Mouse (Mus musculus): ENCODE results near the gene Jdp2. TPM values are rescaled to one million over a fixed set of nuclear protein-coding genes. Genes with fewer than 3 reads are reported as not detected.

The Jdp2 gene
- 0.47 and 0.56 TPM in 2 replicates for polyA plus RNA-seq (2016; fragmentation: Nextera tagmentation; extraction: Ambion mirVana)

DNA sequence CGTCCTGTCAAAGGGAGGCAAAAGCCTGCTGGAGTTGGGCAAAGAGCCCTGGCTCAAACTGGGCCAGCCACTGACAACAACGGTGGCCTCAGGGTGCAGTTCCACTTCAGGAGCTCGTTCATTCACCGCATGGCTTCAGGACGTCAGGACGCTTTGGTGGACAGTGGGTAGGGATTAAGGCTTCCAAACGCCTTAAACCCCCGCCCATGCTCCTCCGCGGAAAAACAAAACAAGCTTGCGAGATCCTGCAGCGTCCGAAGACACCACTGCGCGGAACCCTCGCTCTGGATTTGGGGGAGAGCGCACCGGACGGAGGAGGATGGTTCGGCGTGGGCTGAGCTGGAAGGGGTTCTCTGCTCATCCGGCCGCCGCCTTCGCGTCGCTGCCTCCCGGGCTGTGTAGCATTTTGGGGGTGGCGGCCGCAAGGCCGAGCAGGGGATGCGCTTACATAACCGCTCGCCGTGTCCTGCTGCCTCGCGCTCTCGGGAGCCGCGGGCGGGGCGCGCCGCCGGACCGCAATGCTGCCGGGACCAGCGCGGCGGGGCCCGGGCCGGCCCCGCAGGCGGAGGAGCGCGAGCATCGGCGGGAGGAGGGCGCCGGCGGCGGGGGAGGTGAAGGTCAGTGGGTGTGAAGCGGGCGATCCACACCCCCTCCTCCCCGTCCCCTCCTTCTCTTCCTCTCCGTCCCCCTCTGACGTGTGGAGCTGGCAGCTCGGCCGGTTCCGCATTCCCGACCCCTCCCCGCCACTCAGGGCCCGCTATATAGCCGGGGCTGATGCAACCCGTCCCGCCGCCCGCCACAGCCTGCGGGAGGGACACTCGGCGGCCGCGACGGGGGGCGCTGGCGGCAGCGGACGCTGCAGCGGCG, at the start of gene Jdp2:
TSS of gene Jdp2 (plus strand) at position 417 of the 867 bp plus-strand sequence.
- Histone ChIP-seq H3K9ac (peak within 1 kb of the TSS; percentile 80), H3K36me3 (replicated peaks) (no peaks in the 10 kb centered on the region), H3K4me3 (replicated peaks) (peak within 1 kb of the TSS; percentile 86), H3K27ac (peak within 1 kb of the TSS; percentile 76), H3K27me3 (peaks cover 44% of the 10 kb centered on the region), H3K4me1 (peaks cover 22% of the 10 kb centered on the region), H3K4me2 (peak within 1 kb of the TSS; percentile 95), H3K9me3 (no peaks in the 10 kb centered on the region)
- under 1% methylated on average over 76 of the region's 90 CpGs for WGBS
- peak; percentile 92 for ATAC-seq (ENCODE audit: low FRiP score)

DNA sequence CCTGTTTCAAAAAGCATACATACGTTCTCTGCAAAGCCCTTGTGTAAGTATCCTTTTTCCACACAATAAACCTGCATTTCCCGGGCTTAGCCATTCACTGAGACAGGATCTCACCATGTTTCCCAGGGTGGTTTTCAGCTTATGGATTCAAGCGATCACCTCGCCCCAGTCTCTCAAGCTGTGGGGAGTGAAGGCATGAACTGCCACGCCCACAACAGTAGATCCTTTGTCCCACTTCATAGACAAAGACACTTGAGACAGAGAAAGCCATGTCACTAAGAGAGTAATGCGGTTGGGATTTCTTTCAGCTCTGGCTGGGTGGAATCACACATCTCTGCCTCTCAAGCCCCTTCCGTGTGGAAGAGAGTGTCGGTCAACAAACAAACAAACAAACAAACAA, 49.2 kb upstream of the Jdp2 start:
- WGBS: 77% methylated on average over 8 of the region's 8 CpGs
- H3K4me3 ChIP-seq (replicated peaks): no peak overlapping the region
- H3K9ac ChIP-seq: no peak overlapping the region
- no peaks in the 10 kb centered on the region for H3K36me3 ChIP-seq (replicated peaks)
- no peaks in the 10 kb centered on the region for H3K27me3 ChIP-seq
- H3K9me3 ChIP-seq: no peaks in the 10 kb centered on the region
- ATAC-seq (ENCODE audit: low FRiP score): no peak
- peaks cover 5% of the 10 kb centered on the region for H3K4me1 ChIP-seq
- no peak overlapping the region for H3K4me2 ChIP-seq
- no peak overlapping the region for H3K27ac ChIP-seq

DNA sequence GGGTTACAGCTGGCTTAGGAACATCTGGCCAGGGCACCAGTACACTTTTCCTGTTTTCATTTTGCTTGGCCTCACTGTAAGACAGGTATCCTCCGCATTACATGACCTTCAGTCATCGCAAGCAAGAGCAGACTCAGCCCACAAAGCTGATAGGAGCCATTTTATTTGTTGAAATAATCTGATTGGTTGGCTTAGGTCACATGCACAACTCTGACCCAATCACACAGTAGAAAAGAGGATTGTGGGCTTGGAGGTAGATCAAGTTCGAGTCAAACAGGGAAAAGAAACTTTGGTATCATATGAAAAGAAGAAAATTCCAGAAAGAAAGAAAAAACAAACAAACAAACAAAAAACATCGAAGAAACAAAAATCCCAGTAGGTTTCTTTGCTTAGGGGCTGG, 48.4 kb upstream of the Jdp2 start:
- ATAC-seq (ENCODE audit: low FRiP score): no peak
- WGBS: 91% methylated on average over 4 of the region's 4 CpGs

DNA sequence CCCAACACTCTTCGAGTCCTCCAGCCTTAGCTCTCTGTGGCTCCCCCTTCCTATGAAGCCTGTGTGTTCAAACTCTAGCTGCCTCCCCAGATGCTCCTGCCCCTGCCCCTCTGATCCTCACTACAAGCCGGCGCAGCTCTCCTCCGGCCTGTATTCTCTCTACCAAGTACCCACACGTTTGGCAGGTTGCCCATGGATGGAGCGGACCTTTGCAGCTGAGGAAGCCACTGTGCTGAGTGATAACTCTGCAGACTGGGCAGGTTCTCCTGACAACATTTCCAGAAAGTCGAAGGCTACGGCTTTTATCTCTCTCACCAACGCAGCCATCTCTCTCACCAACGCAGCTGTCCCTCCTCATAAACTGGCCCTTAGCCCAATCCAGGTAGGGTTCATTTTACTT, 39.5 kb upstream of the Jdp2 start:
- no peak for ATAC-seq (ENCODE audit: low FRiP score)
- Histone ChIP-seq H3K4me2 (no peak overlapping the region), H3K9me3 (no peaks in the 10 kb centered on the region), H3K27ac (no peak overlapping the region), H3K36me3 (replicated peaks) (no peaks in the 10 kb centered on the region), H3K27me3 (no peaks in the 10 kb centered on the region), H3K4me1 (no peaks in the 10 kb centered on the region), H3K9ac (no peak overlapping the region), H3K4me3 (replicated peaks) (no peak overlapping the region)
- WGBS: 91% methylated on average over 10 of the region's 10 CpGs

More for the DNA sequence above, 48.4 kb upstream of the Jdp2 start:
- no peak overlapping the region for H3K9ac ChIP-seq
- no peak overlapping the region for H3K27ac ChIP-seq
- H3K4me3 ChIP-seq (replicated peaks): no peak overlapping the region
- no peaks in the 10 kb centered on the region for H3K9me3 ChIP-seq
- no peaks in the 10 kb centered on the region for H3K4me1 ChIP-seq
- H3K27me3 ChIP-seq: no peaks in the 10 kb centered on the region
- no peaks in the 10 kb centered on the region for H3K36me3 ChIP-seq (replicated peaks)
- H3K4me2 ChIP-seq: no peak overlapping the region

DNA sequence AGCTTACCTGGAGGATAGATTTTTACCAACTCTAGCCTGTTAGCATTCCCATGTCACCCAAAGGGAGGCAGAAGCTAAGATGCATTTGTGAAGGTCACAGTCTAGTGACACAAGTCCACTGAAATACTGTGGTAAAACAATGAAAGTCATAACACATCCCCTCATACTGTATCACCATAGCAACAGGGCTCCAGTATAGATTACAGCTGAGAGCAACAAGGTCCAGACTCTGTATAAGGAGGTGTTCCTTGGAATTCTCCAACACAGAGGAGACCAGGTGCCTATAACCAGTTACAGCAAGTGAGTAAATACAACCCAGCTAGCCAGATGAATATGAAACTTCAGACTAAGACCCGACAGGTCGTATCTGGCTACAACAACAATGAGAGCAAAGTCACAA, 33.4 kb upstream of the Jdp2 start:
- Histone ChIP-seq H3K4me2 (no peak overlapping the region), H3K27me3 (no peaks in the 10 kb centered on the region), H3K9me3 (no peaks in the 10 kb centered on the region), H3K36me3 (replicated peaks) (no peaks in the 10 kb centered on the region), H3K27ac (no peak overlapping the region), H3K4me1 (no peaks in the 10 kb centered on the region), H3K9ac (no peak overlapping the region), H3K4me3 (replicated peaks) (no peak overlapping the region)
- 86% methylated on average over 2 of the region's 2 CpGs for WGBS
- ATAC-seq (ENCODE audit: low FRiP score): no peak

DNA sequence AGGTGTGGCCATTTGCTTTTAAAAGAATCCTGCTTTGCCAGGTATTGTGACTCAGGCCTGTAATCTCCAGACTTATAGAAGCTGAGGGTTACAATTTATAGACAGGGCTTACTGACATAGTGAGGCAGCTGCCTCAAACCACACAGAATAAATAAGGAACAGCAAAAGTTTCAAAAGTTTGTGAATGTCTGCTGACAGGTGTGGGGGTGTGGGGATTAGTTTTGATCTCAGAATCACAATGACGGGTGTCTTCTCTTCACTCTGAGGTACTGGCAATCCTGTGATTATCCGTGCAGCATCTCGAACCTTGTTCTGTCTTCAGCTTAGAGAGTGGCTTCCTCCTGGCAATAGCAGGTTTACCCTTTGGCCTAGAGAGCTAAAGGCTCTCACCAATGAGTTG, 30.5 kb upstream of the Jdp2 start:
- no peaks in the 10 kb centered on the region for H3K36me3 ChIP-seq (replicated peaks)
- H3K4me1 ChIP-seq: peaks cover 7% of the 10 kb centered on the region
- H3K4me3 ChIP-seq (replicated peaks): no peak overlapping the region
- H3K4me2 ChIP-seq: no peak overlapping the region
- H3K9ac ChIP-seq: no peak overlapping the region
- WGBS: 81% methylated on average over 3 of the region's 3 CpGs
- no peak for ATAC-seq (ENCODE audit: low FRiP score)
- no peaks in the 10 kb centered on the region for H3K27me3 ChIP-seq
- H3K27ac ChIP-seq: no peak overlapping the region
- H3K9me3 ChIP-seq: no peaks in the 10 kb centered on the region

DNA sequence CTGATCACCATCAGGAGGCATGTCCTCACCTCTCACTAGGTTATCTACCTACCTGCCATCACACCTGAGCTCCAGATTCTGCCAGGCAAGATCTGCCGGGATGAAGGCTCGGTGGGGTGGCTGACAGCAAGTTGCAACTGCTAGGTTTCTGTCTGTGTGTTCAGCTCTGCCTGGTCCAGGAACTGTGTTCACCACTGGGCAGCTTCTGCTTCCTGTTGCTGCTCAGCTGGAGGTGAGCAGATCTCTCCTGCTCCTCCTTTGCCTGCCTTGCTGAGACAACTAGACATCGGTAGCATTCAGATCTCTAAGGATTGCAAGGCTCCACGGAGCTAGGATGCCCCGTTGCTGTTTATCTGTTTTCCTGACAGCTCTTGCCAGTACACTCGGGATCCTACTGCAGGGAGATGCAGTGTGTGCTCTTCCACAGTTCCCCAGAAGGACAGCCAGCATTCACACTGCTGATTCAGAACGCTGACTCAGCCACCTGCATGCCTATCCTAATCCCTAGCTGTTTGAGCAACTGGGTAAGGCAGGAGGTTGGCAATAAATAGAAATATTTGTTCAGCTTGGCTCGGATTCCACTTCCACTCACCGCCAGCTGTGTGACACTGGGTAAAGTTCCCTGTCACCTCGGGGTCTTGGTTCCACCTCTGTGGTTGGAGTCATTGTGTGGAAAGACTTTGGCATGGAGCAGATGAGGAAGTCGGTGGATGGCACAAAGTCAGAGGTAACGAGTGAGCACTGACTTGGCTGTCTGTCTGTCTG, 29.3 kb upstream of the Jdp2 start:
- Histone ChIP-seq H3K4me3 (replicated peaks) (no peak overlapping the region), H3K27me3 (no peaks in the 10 kb centered on the region), H3K9ac (no peak overlapping the region), H3K9me3 (no peaks in the 10 kb centered on the region), H3K36me3 (replicated peaks) (no peaks in the 10 kb centered on the region), H3K27ac (no peak overlapping the region), H3K4me1 (peaks cover 7% of the 10 kb centered on the region), H3K4me2 (no peak overlapping the region)
- WGBS: 81% methylated on average over 12 of the region's 12 CpGs
- no peak for ATAC-seq (ENCODE audit: low FRiP score)

DNA sequence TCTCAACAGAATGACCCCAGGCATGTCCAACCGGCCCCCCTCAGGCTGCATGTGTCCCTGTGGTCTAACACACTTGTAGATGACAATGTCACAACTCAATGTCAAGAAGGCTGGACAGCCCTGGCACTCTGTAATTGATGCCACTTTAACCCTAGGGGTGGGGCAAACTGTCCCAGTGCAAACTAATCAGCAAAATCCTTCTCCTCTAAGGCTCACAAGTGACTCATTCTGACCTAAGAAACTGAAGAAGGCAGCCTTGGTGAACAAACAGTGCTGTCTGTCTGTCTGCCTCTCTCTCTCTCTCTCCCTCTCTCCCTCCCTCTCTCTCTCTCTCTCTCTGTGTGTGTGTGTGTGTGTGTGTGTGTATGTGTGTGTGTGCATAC, 28.7 kb upstream of the Jdp2 start:
- H3K4me3 ChIP-seq (replicated peaks): no peak overlapping the region
- H3K4me2 ChIP-seq: no peak overlapping the region
- H3K4me1 ChIP-seq: peaks cover 7% of the 10 kb centered on the region
- H3K27me3 ChIP-seq: no peaks in the 10 kb centered on the region
- no peaks in the 10 kb centered on the region for H3K9me3 ChIP-seq
- H3K9ac ChIP-seq: no peak overlapping the region
- H3K36me3 ChIP-seq (replicated peaks): no peaks in the 10 kb centered on the region
- 88% methylated on average over 1 of the region's 1 CpGs for WGBS
- no peak overlapping the region for H3K27ac ChIP-seq
- no peak for ATAC-seq (ENCODE audit: low FRiP score)

DNA sequence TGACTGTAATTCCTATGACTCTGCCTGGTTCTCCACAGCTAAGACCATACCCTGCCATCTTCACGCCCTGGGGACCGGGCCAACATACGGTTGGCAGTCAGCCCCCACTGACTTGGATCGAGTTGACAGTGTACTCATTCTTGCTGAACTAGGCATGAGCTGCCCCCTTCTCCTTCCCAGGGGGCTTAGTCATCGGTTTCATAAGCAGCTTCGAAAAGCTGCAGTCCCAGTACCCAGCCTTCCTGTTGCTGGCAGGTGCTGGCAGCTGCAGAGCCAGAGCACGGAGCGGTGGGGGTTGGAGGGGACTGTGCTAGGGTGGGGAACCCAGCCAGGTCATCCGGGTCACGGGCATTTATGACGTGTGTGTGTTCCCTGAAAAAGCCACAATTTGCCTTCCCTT, 27.5 kb upstream of the Jdp2 start:
- 88% methylated on average over 11 of the region's 11 CpGs for WGBS
- no peak overlapping the region for H3K27ac ChIP-seq

DNA sequence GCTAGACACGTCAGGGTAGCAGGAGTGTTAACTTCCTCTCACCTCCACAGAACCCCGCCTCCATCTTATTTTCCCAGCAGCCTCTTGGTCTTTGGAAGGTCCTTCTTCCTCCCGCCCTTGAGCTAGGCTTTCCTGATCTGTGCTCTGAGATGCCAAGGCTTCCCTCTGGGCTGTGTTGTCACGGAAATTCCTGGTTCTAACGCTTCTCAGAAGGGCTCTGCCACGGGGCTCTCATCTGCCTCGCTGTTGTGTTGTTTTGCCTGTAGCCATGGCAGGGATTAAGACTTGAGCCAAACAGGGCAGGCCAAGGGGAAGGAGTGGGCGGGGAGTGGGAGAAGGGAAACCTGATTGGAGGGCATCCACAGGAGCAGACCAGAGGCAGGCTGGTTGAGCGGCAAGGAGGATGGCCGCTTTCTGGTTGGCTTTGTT, 26.8 kb upstream of the Jdp2 start:
- Histone ChIP-seq H3K9me3 (no peaks in the 10 kb centered on the region), H3K4me2 (peak overlapping the region; percentile 46), H3K9ac (0 out of 2 replicates have a peak overlapping the region, but pooled peaks have one; percentile 22), H3K36me3 (replicated peaks) (no peaks in the 10 kb centered on the region), H3K4me3 (replicated peaks) (peak overlapping the region; percentile 19; the same call in 1 of the 2 replicates), H3K27ac (no peak overlapping the region), H3K4me1 (peaks cover 7% of the 10 kb centered on the region), H3K27me3 (no peaks in the 10 kb centered on the region)
- peak; percentile 89 for ATAC-seq (ENCODE audit: low FRiP score)
- WGBS: 16% methylated on average over 10 of the region's 10 CpGs

More for the DNA sequence above, 27.5 kb upstream of the Jdp2 start:
- H3K4me1 ChIP-seq: peaks cover 7% of the 10 kb centered on the region
- no peaks in the 10 kb centered on the region for H3K9me3 ChIP-seq
- no peak overlapping the region for H3K9ac ChIP-seq
- no peaks in the 10 kb centered on the region for H3K27me3 ChIP-seq
- no peak overlapping the region for H3K4me2 ChIP-seq
- no peaks in the 10 kb centered on the region for H3K36me3 ChIP-seq (replicated peaks)
- ATAC-seq (ENCODE audit: low FRiP score): no peak
- no peak overlapping the region for H3K4me3 ChIP-seq (replicated peaks)

DNA sequence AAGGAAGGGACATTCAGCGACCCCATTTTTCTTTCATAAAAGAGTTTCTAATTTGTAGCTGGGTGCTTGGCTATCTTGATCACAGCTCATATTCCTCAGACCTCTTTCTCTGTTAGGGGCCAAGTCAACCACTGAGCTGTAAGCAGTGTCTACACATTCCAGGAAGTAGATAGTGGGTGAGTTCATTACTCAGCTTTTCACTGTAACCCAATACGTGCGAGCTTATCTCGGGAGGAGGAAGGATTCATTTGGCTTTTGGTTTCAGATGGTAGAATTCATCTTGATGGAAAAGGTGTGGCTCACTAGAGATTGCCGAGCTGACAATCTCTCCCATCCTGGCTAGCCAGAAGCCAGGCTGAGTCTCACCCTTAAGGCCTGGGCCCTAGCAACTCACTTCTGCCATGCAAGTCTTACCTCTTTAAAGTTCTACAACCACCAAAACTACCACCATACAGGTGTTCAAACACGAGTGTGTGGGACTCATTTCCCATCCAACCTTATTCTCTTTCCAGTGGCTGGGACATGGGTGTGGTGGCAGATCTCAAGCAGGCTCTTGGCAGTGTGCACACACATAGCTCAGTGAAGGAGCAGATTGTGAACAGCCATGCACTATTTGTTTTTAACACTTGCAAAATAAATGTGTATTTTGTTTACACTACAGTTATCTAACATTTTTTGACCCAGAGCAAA, 23.9 kb upstream of the Jdp2 start:
- no peak overlapping the region for H3K4me3 ChIP-seq (replicated peaks)
- no peaks in the 10 kb centered on the region for H3K27me3 ChIP-seq
- no peak overlapping the region for H3K4me2 ChIP-seq
- H3K36me3 ChIP-seq (replicated peaks): no peaks in the 10 kb centered on the region
- H3K9ac ChIP-seq: no peak overlapping the region
- ATAC-seq (ENCODE audit: low FRiP score): no peak
- no peak overlapping the region for H3K27ac ChIP-seq
- peaks cover 7% of the 10 kb centered on the region for H3K4me1 ChIP-seq
- H3K9me3 ChIP-seq: no peaks in the 10 kb centered on the region
- WGBS: 90% methylated on average over 6 of the region's 6 CpGs

DNA sequence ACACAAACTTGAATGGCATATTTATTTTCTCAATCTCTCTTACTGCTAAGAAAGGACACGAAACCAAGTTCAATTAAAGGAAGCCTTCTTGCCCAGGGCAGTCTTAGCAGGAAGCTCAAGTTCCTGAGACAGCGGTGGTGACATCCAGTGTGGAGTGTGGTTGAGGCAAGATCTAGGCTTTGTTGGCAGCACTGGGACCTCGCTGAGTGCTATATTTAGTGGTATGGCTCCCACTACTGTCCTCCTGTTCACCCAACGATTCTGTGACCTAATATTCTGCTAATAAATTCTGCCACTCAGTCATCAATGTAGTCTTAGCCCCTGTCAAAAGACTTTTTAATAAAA, 23.4 kb upstream of the Jdp2 start:
- H3K27me3 ChIP-seq: no peaks in the 10 kb centered on the region
- whole genome bisulfite sequencing: 80% methylated on average over 4 of the region's 4 CpGs
- no peak overlapping the region for H3K9ac ChIP-seq
- no peak overlapping the region for H3K4me3 ChIP-seq (replicated peaks)
- H3K4me2 ChIP-seq: no peak overlapping the region
- peaks cover 7% of the 10 kb centered on the region for H3K4me1 ChIP-seq
- no peaks in the 10 kb centered on the region for H3K36me3 ChIP-seq (replicated peaks)
- H3K9me3 ChIP-seq: no peaks in the 10 kb centered on the region
- no peak for ATAC-seq (ENCODE audit: low FRiP score)
- H3K27ac ChIP-seq: no peak overlapping the region

Measured in forebrain, embryonic 12.5 days (tissue).